Comparison of ENCODE assay signal across 8 mouse cellular contexts in genomic region chr3:104523333-104523871, GRCm38 (mm10). TPM values are rescaled to one million over a fixed set of nuclear protein-coding genes. Genes with fewer than 3 reads are reported as not detected.
DNase-seq lines count a peak whose midpoint lies in the region; ATAC-seq and TF ChIP-seq lines count a peak whose summit lies in the region.
"Had no signal": no experiment of that assay in that cellular context is flagged by ENCODE, and none has a peak within 500 bp of the region (broad histone marks: within the 10 kb centered on the region; RNA-seq: fewer than 3 reads in every experiment).

No protein-coding gene starts in this region.

- 9% methylated on average over 4 of the region's 4 CpGs for WGBS in kidney, adult 2 months
- 42% methylated on average over 4 of the region's 4 CpGs for WGBS in lung, embryonic 16.5 days

- no peaks in the 10 kb centered on the region for H3K9me3 ChIP-seq in lung, embryonic 16.5 days (ENCODE audit: control insufficient read depth, low read length)

- H3K9ac ChIP-seq in lung, embryonic 16.5 days (ENCODE audit: low read length): no peak overlapping the region

- no peak for TF ChIP-seq CTCF in testis, adult 2 months (IDR thresholded peaks at IDR 0.05; ENCODE audit: control insufficient read depth, insufficient read depth, insufficient replicate concordance, low read depth, low read length)
- no peak for TF ChIP-seq CTCF in kidney, adult 2 months (conservative IDR thresholded peaks at IDR 0.05; ENCODE audit: insufficient read depth, insufficient read length, low read depth, low read length)

- no peak overlapping the region for H3K4me2 ChIP-seq in lung, embryonic 16.5 days (ENCODE audit: low read depth, low read length)

- H3K4me3 ChIP-seq in testis, adult 2 months (ENCODE audit: control insufficient read depth, low read depth, low read length): no peak overlapping the region
- H3K4me3 ChIP-seq in kidney, adult 2 months (ENCODE audit: insufficient read depth, low read depth, low read length): no peak overlapping the region
- no peak overlapping the region for H3K4me3 ChIP-seq in lung, embryonic 16.5 days (ENCODE audit: low read length)

- H3K4me1 ChIP-seq in testis, adult 2 months (ENCODE audit: control insufficient read depth, insufficient read depth, low read length): no peaks in the 10 kb centered on the region
- H3K4me1 ChIP-seq in kidney, adult 2 months (ENCODE audit: control insufficient read depth, insufficient read depth, low read length): peaks cover 25% of the 10 kb centered on the region; the same call in 1 of the 2 replicates
- peaks cover 3% of the 10 kb centered on the region; the same call in 1 of the 2 replicates for H3K4me1 ChIP-seq in lung, embryonic 16.5 days (replicated peaks; ENCODE audit: control insufficient read depth, insufficient read depth, low read length)

- H3K27ac ChIP-seq in testis, adult 2 months (ENCODE audit: control insufficient read depth, insufficient read depth, low read depth, low read length): peak overlapping the region; percentile 9; the same call in 1 of the 2 replicates
- peak overlapping the region; percentile 73 for H3K27ac ChIP-seq in kidney, adult 2 months (ENCODE audit: insufficient read depth, low read depth, low read length)
- no peak overlapping the region for H3K27ac ChIP-seq in lung, embryonic 16.5 days (ENCODE audit: low read length)

- H3K27me3 ChIP-seq in testis, adult 2 months (ENCODE audit: control insufficient read depth, insufficient read depth, low read length): no peaks in the 10 kb centered on the region
- H3K27me3 ChIP-seq in kidney, adult 2 months (replicated peaks; ENCODE audit: control insufficient read depth, insufficient read depth, low read length): no peaks in the 10 kb centered on the region
- H3K27me3 ChIP-seq in lung, embryonic 16.5 days (ENCODE audit: control insufficient read depth, insufficient read depth, low read depth, low read length): no peaks in the 10 kb centered on the region

- no peak for DNase-seq in testis, postnatal 10 days (ENCODE audit: low spot score)
- peak; percentile 92 for DNase-seq in kidney, adult 2 months
- no peak for DNase-seq in frontal cortex, postnatal 36 days (ENCODE audit: low spot score in 2 of 2)
- DNase-seq in MN1 (ENCODE audit: low spot score): no peak
- no peak for DNase-seq in right cerebral cortex, postnatal 36 days (ENCODE audit: low spot score in 2 of 2)
- DNase-seq: gastrocnemius, postnatal 14 days had no signal

- ATAC-seq in lung, embryonic 16.5 days (ENCODE audit: low read depth): peak; percentile 49

- H3K36me3 ChIP-seq in testis, adult 2 months (ENCODE audit: control insufficient read depth, insufficient read depth, low read length): no peaks in the 10 kb centered on the region
- no peaks in the 10 kb centered on the region for H3K36me3 ChIP-seq in kidney, adult 2 months (ENCODE audit: control insufficient read depth, insufficient read depth, low read length)
- no peaks in the 10 kb centered on the region for H3K36me3 ChIP-seq in lung, embryonic 16.5 days (ENCODE audit: control insufficient read depth, insufficient read depth, low read length)

- TF ChIP-seq POLR2A in testis, adult 2 months (IDR thresholded peaks at IDR 0.05; ENCODE audit: control insufficient read depth, low read depth, low read length): no peak
- no peak for TF ChIP-seq POLR2A in kidney, adult 2 months (IDR thresholded peaks at IDR 0.05; ENCODE audit: low read depth, low read length)

RNA-seq across cellular contexts. Expression of gene Lrig2, which starts 11.7 kb away (rescaled TPM):
- polyA plus RNA-seq in testis, adult 2 months (2012; rRNA removed): 6.1 and 7.5 TPM in 2 replicates
- 4.6 and 4.8 TPM in 2 replicates for polyA plus RNA-seq in kidney, adult 2 months (2012; rRNA removed)
- polyA plus RNA-seq in lung, embryonic 16.5 days (2015; fragmentation: Nextera tagmentation; extraction: Ambion mirVana): 14.1 and 14.7 TPM in 2 replicates
